Mouse (Mus musculus) erythroblast, embryonic 14.5 days (primary cell): ENCODE measurements around the gene Lamp1. TPM values are rescaled to one million over a fixed set of nuclear protein-coding genes. Genes with fewer than 3 reads are reported as not detected.

Source experiments
- H3K27me3 ChIP-seq: 2 replicates; pipeline ENCODE4 v1.6.1; 2012; ENCODE audit warnings: inconsistent platforms; ENCODE audit not compliant: control insufficient read depth
- H3K36me3 ChIP-seq: 2 replicates; pipeline ENCODE4 v1.6.1; 2012; ENCODE audit warnings: mild to moderate bottlenecking, inconsistent platforms; ENCODE audit not compliant: control insufficient read depth
- H3K4me1 ChIP-seq: 2 replicates; pipeline ENCODE4 v1.6.1; 2012; ENCODE audit warnings: inconsistent platforms; ENCODE audit not compliant: control insufficient read depth
- H3K4me3 ChIP-seq: replicated peaks from 2 replicates; pipeline ENCODE3; 2012; ENCODE audit warnings: moderate library complexity, mild to moderate bottlenecking, inconsistent platforms
- H3K9me3 ChIP-seq: 2 replicates; pipeline ENCODE4 v1.6.1; 2012; ENCODE audit warnings: low read length, inconsistent platforms, mixed read lengths; ENCODE audit not compliant: control insufficient read depth
- GATA1 ChIP-seq: IDR thresholded peaks from 2 replicates; pipeline ENCODE4 v1.6.1; 2012; ENCODE audit warnings: low read length, inconsistent platforms, mixed read lengths
- TAL1 ChIP-seq: IDR thresholded peaks from 3 replicates; pipeline ENCODE4 v1.6.1; 2012; ENCODE audit warnings: low read length, inconsistent platforms, mixed read lengths
- polyA plus RNA-seq: library from polyadenylated mRNA; stranded (reverse); fragments of >175 nt; gene quantifications from 2 replicates; pipeline ENCODE4 v1.2.3, GENCODE M21; 2012

Gene Lamp1
- polyA plus RNA-seq, 1 experiment: 11.0 TPM

- no peak for TF ChIP-seq TAL1
- Histone ChIP-seq H3K9me3 (no peaks in the 10 kb centered on the region), H3K27me3 (no peaks in the 10 kb centered on the region), H3K4me3 (no peak overlapping the region), H3K4me1 (no peaks in the 10 kb centered on the region), H3K36me3 (peaks cover 98% of the 10 kb centered on the region)
These were observed 19.2 kb upstream of the Lamp1 start for GRCm38 (mm10) chr8:13139641-13140182.

GRCm38 (mm10) chr8:13141681-13142080, 17.3 kb upstream of the Lamp1 start:
- Histone ChIP-seq H3K9me3 (no peaks in the 10 kb centered on the region), H3K36me3 (peaks cover 98% of the 10 kb centered on the region), H3K27me3 (no peaks in the 10 kb centered on the region), H3K4me1 (no peaks in the 10 kb centered on the region), H3K4me3 (no peak overlapping the region)
- TF ChIP-seq TAL1 (no peak), GATA1 (no peak)

- H3K27me3 ChIP-seq: no peaks in the 10 kb centered on the region
- no peaks in the 10 kb centered on the region for H3K4me1 ChIP-seq
- H3K9me3 ChIP-seq: no peaks in the 10 kb centered on the region
- TF ChIP-seq TAL1 (no peak), GATA1 (no peak)
- no peak overlapping the region for H3K4me3 ChIP-seq
- H3K36me3 ChIP-seq: peaks cover 83% of the 10 kb centered on the region
These were observed 10.5 kb upstream of the Lamp1 start for GRCm38 (mm10) chr8:13148476-13148875.

GRCm38 (mm10) chr8:13149287-13149686, 9.7 kb upstream of the Lamp1 start:
- no peaks in the 10 kb centered on the region for H3K9me3 ChIP-seq
- H3K4me1 ChIP-seq: no peaks in the 10 kb centered on the region
- H3K4me3 ChIP-seq: no peak overlapping the region
- TF ChIP-seq GATA1: no peak
- TF ChIP-seq TAL1: no peak
- H3K27me3 ChIP-seq: no peaks in the 10 kb centered on the region
- H3K36me3 ChIP-seq: peaks cover 84% of the 10 kb centered on the region

GRCm38 (mm10) chr8:13149866-13150265, 9.1 kb upstream of the Lamp1 start:
- no peaks in the 10 kb centered on the region for H3K9me3 ChIP-seq
- no peak for TF ChIP-seq TAL1
- TF ChIP-seq GATA1: no peak
- H3K27me3 ChIP-seq: no peaks in the 10 kb centered on the region
- H3K4me3 ChIP-seq: no peak overlapping the region
- H3K36me3 ChIP-seq: peaks cover 84% of the 10 kb centered on the region
- H3K4me1 ChIP-seq: no peaks in the 10 kb centered on the region

GRCm38 (mm10) chr8:13150929-13151328, 8.0 kb upstream of the Lamp1 start:
- Histone ChIP-seq H3K27me3 (no peaks in the 10 kb centered on the region), H3K9me3 (no peaks in the 10 kb centered on the region), H3K4me3 (no peak overlapping the region), H3K36me3 (peaks cover 74% of the 10 kb centered on the region), H3K4me1 (no peaks in the 10 kb centered on the region)
- TF ChIP-seq GATA1 (no peak), TAL1 (no peak)

- peaks cover 8% of the 10 kb centered on the region for H3K4me1 ChIP-seq
- no peak for TF ChIP-seq GATA1
- TF ChIP-seq TAL1: no peak
These were observed 4.9 kb upstream of the Lamp1 start for GRCm38 (mm10) chr8:13154099-13154498.

GRCm38 (mm10) chr8:13155358-13155757, 3.6 kb upstream of the Lamp1 start:
- Histone ChIP-seq H3K4me3 (no peak overlapping the region), H3K4me1 (peaks cover 17% of the 10 kb centered on the region)
- TF ChIP-seq TAL1 (no peak), GATA1 (no peak)

More at GRCm38 (mm10) chr8:13154099-13154498, 4.9 kb upstream of the Lamp1 start:
- H3K36me3 ChIP-seq: peaks cover 44% of the 10 kb centered on the region
- H3K4me3 ChIP-seq: no peak overlapping the region
- no peaks in the 10 kb centered on the region for H3K27me3 ChIP-seq
- no peaks in the 10 kb centered on the region for H3K9me3 ChIP-seq

GRCm38 (mm10) chr8:13156327-13157097, 2.4 kb upstream of the Lamp1 start:
- H3K4me3 ChIP-seq: no peak overlapping the region
- H3K4me1 ChIP-seq: peaks cover 28% of the 10 kb centered on the region
- H3K27me3 ChIP-seq: no peaks in the 10 kb centered on the region
- TF ChIP-seq GATA1 (no peak), TAL1 (no peak)
- no peaks in the 10 kb centered on the region for H3K9me3 ChIP-seq
- H3K36me3 ChIP-seq: peaks cover 28% of the 10 kb centered on the region

More at GRCm38 (mm10) chr8:13155358-13155757, 3.6 kb upstream of the Lamp1 start:
- Histone ChIP-seq H3K9me3 (no peaks in the 10 kb centered on the region), H3K36me3 (peaks cover 32% of the 10 kb centered on the region), H3K27me3 (no peaks in the 10 kb centered on the region)
